Comparison of ENCODE assay signal across 8 mouse cellular contexts in the genomic region with DNA sequence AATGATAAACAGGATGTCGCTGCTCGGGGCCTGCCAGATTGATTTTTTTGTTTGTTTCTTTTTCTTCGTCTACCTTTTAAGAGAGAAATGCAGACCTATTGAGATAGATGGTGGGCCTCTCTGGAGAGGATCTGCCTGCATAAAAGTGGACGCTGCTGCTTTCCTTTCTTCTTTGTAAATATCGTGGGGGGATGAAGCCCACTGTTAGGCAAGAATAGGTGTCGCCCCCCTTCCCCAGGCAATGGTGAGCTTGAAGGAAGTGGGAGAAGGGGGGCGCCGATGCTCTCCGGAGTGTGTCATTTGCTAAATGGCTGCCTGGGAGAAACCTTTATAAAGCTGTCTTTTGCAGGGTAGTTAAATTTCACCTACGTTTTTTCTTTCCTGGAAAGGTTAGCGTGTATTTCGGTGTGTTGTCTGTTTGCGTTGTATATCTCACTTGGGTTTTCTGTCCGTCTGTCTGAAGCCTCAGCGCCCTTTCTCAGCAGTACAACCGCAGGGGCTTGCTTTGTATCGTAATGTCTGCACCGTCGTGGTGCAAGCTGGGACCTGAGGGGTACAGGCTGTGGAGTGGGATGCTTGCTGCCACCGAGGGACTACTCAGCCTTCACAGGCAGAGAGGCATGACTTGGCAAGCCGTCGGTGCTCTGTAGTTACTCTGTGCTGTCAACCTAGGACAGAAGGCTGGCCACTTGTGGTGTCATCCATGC. TPM values are rescaled to one million over a fixed set of nuclear protein-coding genes. Genes with fewer than 3 reads are reported as not detected.
DNase-seq lines count a peak whose midpoint lies in the region; ATAC-seq and TF ChIP-seq lines count a peak whose summit lies in the region.

No protein-coding gene starts in this region.

- peaks cover 53% of the 10 kb centered on the region for H3K4me1 ChIP-seq in lung, embryonic 15.5 days
- peaks cover 44% of the 10 kb centered on the region for H3K4me1 ChIP-seq in forebrain, embryonic 14.5 days (ENCODE audit: control insufficient read depth, insufficient read depth, low read length)
- H3K4me1 ChIP-seq in kidney, embryonic 15.5 days = peaks cover 53% of the 10 kb centered on the region
- H3K4me1 ChIP-seq in thymus, adult 2 months (replicated peaks; ENCODE audit: control insufficient read depth, insufficient read depth, low read length) = peaks cover 51% of the 10 kb centered on the region

- peak overlapping the region; percentile 89 for H3K4me2 ChIP-seq in lung, embryonic 15.5 days
- peak overlapping the region; percentile 96 for H3K4me2 ChIP-seq in forebrain, embryonic 14.5 days (ENCODE audit: low read length)
- peak overlapping the region; percentile 69 for H3K4me2 ChIP-seq in kidney, embryonic 15.5 days

- no peak for TF ChIP-seq POLR2A in thymus, adult 2 months (IDR thresholded peaks at IDR 0.05; ENCODE audit: control insufficient read depth, extremely low read depth, insufficient read depth, low read length, poor library complexity)

- peak overlapping the region; percentile 88 for H3K9ac ChIP-seq in lung, embryonic 15.5 days
- peak overlapping the region; percentile 100 for H3K9ac ChIP-seq in forebrain, embryonic 14.5 days (ENCODE audit: low read length)
- H3K9ac ChIP-seq in kidney, embryonic 15.5 days = peak overlapping the region; percentile 99

- no peak for DNase-seq in lung, adult 18-20 months
- peak; percentile 50 for DNase-seq in adipocyte (ENCODE audit: low spot score)
- DNase-seq in forebrain, embryonic 14.5 days (ENCODE audit: low spot score) = peak; percentile 79
- peak; percentile 57 for DNase-seq in mesoderm, embryonic 11.5 days (ENCODE audit: low read depth, low spot score)
- DNase-seq in thymus, adult 2 months = peak; percentile 64
- DNase-seq in adrenal gland, postnatal 25 days = no peak

- TF ChIP-seq CTCF in thymus, adult 2 months (IDR thresholded peaks at IDR 0.05; ENCODE audit: borderline replicate concordance, control insufficient read depth, extremely low read depth, insufficient read depth, low read length, poor library complexity) = no peak

- ATAC-seq in lung, embryonic 15.5 days (ENCODE audit: borderline replicate concordance, extremely low read depth, low FRiP score, low TSS enrichment) = no peak
- ATAC-seq in forebrain, embryonic 14.5 days = peak; percentile 32
- ATAC-seq in kidney, embryonic 15.5 days (replicated peaks; ENCODE audit: low FRiP score) = 0 out of 2 replicates have a peak, but pooled peaks have one; percentile 19

- WGBS in lung, embryonic 15.5 days = under 1% methylated on average over 22 of the region's 22 CpGs
- WGBS in forebrain, embryonic 14.5 days = under 1% methylated on average over 22 of the region's 22 CpGs
- under 1% methylated on average over 22 of the region's 22 CpGs for WGBS in kidney, embryonic 15.5 days
- 0% methylated on average over 22 of the region's 22 CpGs for WGBS in thymus, adult 2 months

- peak overlapping the region; percentile 98 for H3K27ac ChIP-seq in lung, embryonic 15.5 days
- peak overlapping the region; percentile 99 for H3K27ac ChIP-seq in forebrain, embryonic 14.5 days (ENCODE audit: low read depth, low read length)
- H3K27ac ChIP-seq in kidney, embryonic 15.5 days = peak overlapping the region; percentile 99
- peak overlapping the region; percentile 86 for H3K27ac ChIP-seq in thymus, adult 2 months (ENCODE audit: control insufficient read depth, insufficient read depth, low read length)

- no peaks in the 10 kb centered on the region for H3K27me3 ChIP-seq in lung, embryonic 15.5 days
- H3K27me3 ChIP-seq in forebrain, embryonic 14.5 days (replicated peaks; ENCODE audit: control insufficient read depth, insufficient read depth, low read length) = no peaks in the 10 kb centered on the region
- no peaks in the 10 kb centered on the region for H3K27me3 ChIP-seq in kidney, embryonic 15.5 days
- no peaks in the 10 kb centered on the region for H3K27me3 ChIP-seq in thymus, adult 2 months (ENCODE audit: control insufficient read depth, insufficient read depth, low read length)

- H3K36me3 ChIP-seq in lung, embryonic 15.5 days = no peaks in the 10 kb centered on the region
- no peaks in the 10 kb centered on the region for H3K36me3 ChIP-seq in forebrain, embryonic 14.5 days (ENCODE audit: control insufficient read depth, insufficient read depth, low read length)
- no peaks in the 10 kb centered on the region for H3K36me3 ChIP-seq in kidney, embryonic 15.5 days
- no peaks in the 10 kb centered on the region for H3K36me3 ChIP-seq in thymus, adult 2 months (ENCODE audit: control insufficient read depth, insufficient read depth, low read length)

- no peaks in the 10 kb centered on the region for H3K9me3 ChIP-seq in lung, embryonic 15.5 days
- H3K9me3 ChIP-seq in forebrain, embryonic 14.5 days (replicated peaks; ENCODE audit: control insufficient read depth, low read length) = no peaks in the 10 kb centered on the region
- no peaks in the 10 kb centered on the region for H3K9me3 ChIP-seq in kidney, embryonic 15.5 days (replicated peaks)

- peak overlapping the region; percentile 81 for H3K4me3 ChIP-seq in lung, embryonic 15.5 days
- H3K4me3 ChIP-seq in forebrain, embryonic 14.5 days (ENCODE audit: low read depth, low read length) = peak overlapping the region; percentile 93
- peak overlapping the region; percentile 87 for H3K4me3 ChIP-seq in kidney, embryonic 15.5 days (replicated peaks)
- peak overlapping the region; percentile 98 for H3K4me3 ChIP-seq in thymus, adult 2 months (ENCODE audit: control insufficient read depth, insufficient read depth, low read length)

RNA-seq across cellular contexts. Expression of a gene that starts 0.9 kb away (rescaled TPM):
- polyA plus RNA-seq in lung, embryonic 15.5 days (2015; fragmentation: Nextera tagmentation; extraction: Ambion mirVana) = 49.5 and 51.7 TPM in 2 replicates
- 53.3 and 62.4 TPM in 2 replicates for polyA plus RNA-seq in forebrain, embryonic 14.5 days (2014; fragmentation: Nextera tagmentation; extraction: Ambion mirVana)
- 49.2 and 49.7 TPM in 2 replicates for polyA plus RNA-seq in kidney, embryonic 15.5 days (2015; fragmentation: Nextera tagmentation; extraction: Ambion mirVana)
- polyA plus RNA-seq in thymus, adult 2 months (2012; rRNA removed) = 104 and 134 TPM in 2 replicates
- 112 and 128 TPM in 2 replicates for total RNA-seq in adrenal gland, postnatal 25 days (2021)

RNA-seq across cellular contexts. Expression of a gene that starts 56.5 kb away (rescaled TPM):
- polyA plus RNA-seq in lung, embryonic 15.5 days (2015; fragmentation: Nextera tagmentation; extraction: Ambion mirVana) = 3.9 and 4.2 TPM in 2 replicates
- polyA plus RNA-seq in forebrain, embryonic 14.5 days (2014; fragmentation: Nextera tagmentation; extraction: Ambion mirVana) = 11.3 and 16.1 TPM in 2 replicates
- polyA plus RNA-seq in kidney, embryonic 15.5 days (2015; fragmentation: Nextera tagmentation; extraction: Ambion mirVana) = 4.4 and 7.1 TPM in 2 replicates
- 2.9 and 7.7 TPM in 2 replicates for polyA plus RNA-seq in thymus, adult 2 months (2012; rRNA removed)
- 6.9 TPM in 2 replicates for total RNA-seq in adrenal gland, postnatal 25 days (2021)

Comparison
In these comparisons a context has a peak if more than half of its experiments do, and no peak if none do; other contexts are left out.
1. DNase-seq: peak in adipocyte (single experiment), forebrain, embryonic 14.5 days (single experiment), mesoderm, embryonic 11.5 days (single experiment) and thymus, adult 2 months (single experiment); none in lung, adult 18-20 months (0 of 2) and adrenal gland, postnatal 25 days (single experiment).
2. Peak in every context shown above with its lines, with median percentiles within 50 percentile points of each other: H3K27ac ChIP-seq, H3K4me2 ChIP-seq, H3K4me3 ChIP-seq and H3K9ac ChIP-seq.